Mouse (Mus musculus): ENCODE measurements around the gene Gm17660.

- TF ChIP-seq CTCF (IDR thresholded peaks at IDR 0.05; ENCODE audit: low read depth), result no peak
- no peak for TF ChIP-seq EP300 (IDR thresholded peaks at IDR 0.05; ENCODE audit: low read depth)
Observed at GRCm38 (mm10) chr5:104035066-104035465, 42.3 kb downstream of the Gm17660 start.
